Mouse (Mus musculus): ENCODE measurements at regions not wholly inside any gene's neighbourhood (a gene's known extent, or its start where the extent isn't known, plus 50 kb on each side); places are given as distances from the start of the nearest gene placed in this dataset.

DNA sequence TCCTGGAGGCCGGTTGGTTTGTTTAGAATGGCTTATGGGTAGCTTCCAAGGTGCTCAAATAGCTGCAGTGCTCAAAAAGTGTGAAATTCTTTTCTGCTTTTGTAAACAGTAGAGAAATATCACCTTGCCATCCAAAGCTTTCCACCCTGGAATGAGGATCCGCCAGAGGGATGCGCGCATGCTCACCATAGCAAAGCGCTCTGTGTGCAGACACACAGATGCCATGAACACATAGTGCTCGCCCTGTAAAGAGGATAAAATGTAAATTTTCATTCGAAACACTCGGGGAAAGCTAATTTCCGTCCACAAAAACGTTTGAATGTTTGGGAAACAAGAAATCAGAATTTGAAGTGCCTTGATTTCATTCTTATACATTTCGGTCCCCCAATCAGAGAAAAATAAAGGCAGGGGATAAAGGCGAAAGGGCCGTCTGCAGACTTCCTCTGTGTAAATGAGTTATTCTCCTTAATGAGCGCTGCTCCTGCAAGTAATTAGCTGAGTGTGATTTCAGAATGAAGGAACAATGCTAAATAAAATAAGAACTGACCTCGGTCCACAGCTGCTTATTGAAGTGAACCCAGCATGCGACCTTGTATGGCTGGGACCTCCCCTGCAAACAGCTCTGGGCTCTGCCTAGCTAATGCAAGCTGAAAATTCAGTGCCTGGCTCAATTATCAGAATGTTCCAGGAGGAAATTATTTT is 203.4 kb upstream of the Lrig3 start:
- TF ChIP-seq CTCF (IDR thresholded peaks at IDR 0.05; ENCODE audit: extremely low read depth, insufficient read length, insufficient replicate concordance, low read depth, low read length) (no peak), POLR2A (IDR thresholded peaks at IDR 0.05; ENCODE audit: low read depth, low read length) (no peak)
